In genomic region chr7:99249582-99249911, GRCm38 (mm10) we compare ENCODE assay signal across 8 mouse cellular contexts. TPM values are rescaled to one million over a fixed set of nuclear protein-coding genes. Genes with fewer than 3 reads are reported as not detected.
DNase-seq lines count a peak whose midpoint lies in the region; ATAC-seq and TF ChIP-seq lines count a peak whose summit lies in the region.

No protein-coding gene starts in this region.

- 1% methylated on average over 10 of the region's 10 CpGs for WGBS in heart, embryonic 10.5 days
- WGBS in lung, embryonic 15.5 days, result under 1% methylated on average over 10 of the region's 10 CpGs

- peaks cover 40% of the 10 kb centered on the region for H3K27me3 ChIP-seq in heart, embryonic 10.5 days (ENCODE audit: insufficient read depth, poor library complexity, severe bottlenecking)
- H3K27me3 ChIP-seq in lung, embryonic 15.5 days, result peaks cover 21% of the 10 kb centered on the region

- DNase-seq in CD4-positive helper T cell, adult 2 months (ENCODE audit: low read depth, low spot score), result peak; percentile 56
- DNase-seq in ES-E14 (ENCODE audit: low read depth, low spot score), result no peak
- DNase-seq in cerebellum, postnatal 25 days, result peak; percentile 57 to 65
- no peak for DNase-seq in heart, embryonic 10.5 days (ENCODE audit: low spot score)
- peak; percentile 71 for DNase-seq in kidney, adult 9 months
- peak; percentile 95 for DNase-seq in retina, embryonic 14.5 days (ENCODE audit: low spot score)
- no peak for DNase-seq in urinary bladder, postnatal 25 days (ENCODE audit: low spot score)

- no peaks in the 10 kb centered on the region for H3K36me3 ChIP-seq in ES-E14 (ENCODE audit: control insufficient read depth, insufficient read depth, low read length, poor library complexity, severe bottlenecking)
- no peaks in the 10 kb centered on the region for H3K36me3 ChIP-seq in heart, embryonic 10.5 days
- no peaks in the 10 kb centered on the region for H3K36me3 ChIP-seq in lung, embryonic 15.5 days

- no peak overlapping the region for H3K9ac ChIP-seq in ES-E14 (ENCODE audit: insufficient read depth, low read depth, low read length, poor library complexity, severe bottlenecking)
- H3K9ac ChIP-seq in lung, embryonic 15.5 days, result no peak overlapping the region

- peak overlapping the region in 1 of 2 experiments; percentile 57; a peak in 1 of 4 replicates for H3K4me3 ChIP-seq in ES-E14 (ENCODE audit: insufficient read depth in 1 of 2, low read depth in 1 of 2, low read length in 2 of 2, poor library complexity in 1 of 2, severe bottlenecking in 1 of 2)
- H3K4me3 ChIP-seq in heart, embryonic 10.5 days, result peak overlapping the region; percentile 60
- H3K4me3 ChIP-seq in lung, embryonic 15.5 days, result peak overlapping the region; percentile 37

- H3K27ac ChIP-seq in ES-E14 (ENCODE audit: insufficient read depth, low read depth, low read length, poor library complexity, severe bottlenecking), result no peak overlapping the region
- no peak overlapping the region for H3K27ac ChIP-seq in heart, embryonic 10.5 days
- no peak overlapping the region for H3K27ac ChIP-seq in lung, embryonic 15.5 days

- peak; percentile 55; the same call in 1 of the 2 replicates for ATAC-seq in lung, embryonic 15.5 days (ENCODE audit: borderline replicate concordance, extremely low read depth, low FRiP score, low TSS enrichment)

- H3K4me2 ChIP-seq in lung, embryonic 15.5 days, result peak overlapping the region; percentile 81

- no peaks in the 10 kb centered on the region for H3K9me3 ChIP-seq in ES-E14 (ENCODE audit: control insufficient read depth, insufficient read depth, low read depth, low read length)
- H3K9me3 ChIP-seq in heart, embryonic 10.5 days, result no peaks in the 10 kb centered on the region
- no peaks in the 10 kb centered on the region for H3K9me3 ChIP-seq in lung, embryonic 15.5 days

- in situ Hi-C loops in ES-E14 (cut with MboI; ENCODE audit: low sequenced_read_pairs in 2 of 2, unreplicated experiment in 2 of 2), result no loop called here

- H3K4me1 ChIP-seq in ES-E14 (ENCODE audit: control insufficient read depth in 2 of 2, insufficient read depth in 2 of 2, low read length in 2 of 2, poor library complexity in 1 of 2), result peaks cover 0 to 3% of the 10 kb centered on the region in 2 experiments; a peak in 1 of 4 replicates
- 0 out of 2 replicates have a peak, but pooled peaks cover 9% of the 10 kb centered on the region for H3K4me1 ChIP-seq in heart, embryonic 10.5 days
- H3K4me1 ChIP-seq in lung, embryonic 15.5 days, result no peaks in the 10 kb centered on the region

TF ChIP-seq in ES-E14, 5 proteins besides CTCF, POLR2A, EP300 and RAD21:
- TF ChIP-seq CHD2 (IDR thresholded peaks at IDR 0.05; ENCODE audit: low read depth, low read length), result no peak
- no peak for TF ChIP-seq MAFK (IDR thresholded peaks at IDR 0.05; ENCODE audit: insufficient read depth, low read depth, low read length)
- no peak for TF ChIP-seq ZNF384 (IDR thresholded peaks at IDR 0.05; ENCODE audit: low read depth, low read length)
- peak; percentile 24 for TF ChIP-seq ZC3H11A (IDR thresholded peaks at IDR 0.05; ENCODE audit: borderline replicate concordance, low read depth, low read length)
- no peak for TF ChIP-seq HCFC1 (IDR thresholded peaks at IDR 0.05; ENCODE audit: borderline replicate concordance, insufficient read depth, low read length)

RNA-seq across cellular contexts. Expression of gene Mogat2, which starts 11.1 kb away (rescaled TPM):
- 9.1 and 22.9 TPM in 2 replicates for total RNA-seq in ES-E14 (2012; rRNA removed)
- 11.1 and 30.6 TPM in 2 replicates for polyA plus RNA-seq in heart, embryonic 10.5 days (2016; fragmentation: Nextera tagmentation; extraction: Ambion mirVana)
- 1.1 and 1.5 TPM in 2 replicates for polyA plus RNA-seq in lung, embryonic 15.5 days (2015; fragmentation: Nextera tagmentation; extraction: Ambion mirVana)

RNA-seq across cellular contexts. Expression of gene Map6, which starts 17.7 kb away (rescaled TPM):
- total RNA-seq in ES-E14 (2012; rRNA removed), result 6.7 and 13.5 TPM in 2 replicates
- 2.1 and 2.3 TPM in 2 replicates for polyA plus RNA-seq in heart, embryonic 10.5 days (2016; fragmentation: Nextera tagmentation; extraction: Ambion mirVana)
- 2.6 and 3.5 TPM in 2 replicates for polyA plus RNA-seq in lung, embryonic 15.5 days (2015; fragmentation: Nextera tagmentation; extraction: Ambion mirVana)

Comparison
In these comparisons a context has a peak if more than half of its experiments do, and no peak if none do; other contexts are left out.
1. DNase-seq: peak in CD4-positive helper T cell, adult 2 months (single experiment), cerebellum, postnatal 25 days (2 of 2), kidney, adult 9 months (single experiment) and retina, embryonic 14.5 days (single experiment); none in ES-E14 (single experiment), heart, embryonic 10.5 days (single experiment) and urinary bladder, postnatal 25 days (single experiment).